Mouse (Mus musculus): Measurements from ENCODE around the gene Esp24. TPM values are rescaled to one million over a fixed set of nuclear protein-coding genes. Genes with fewer than 3 reads are reported as not detected.
"Not testable (repeated sequence)": the region's sequence is repeated elsewhere in the genome, so short reads cannot be mapped to it uniquely, and the experiment has no call there.

Gene Esp24
- total RNA-seq (2014; rRNA removed) (not detected in 2 replicates), polyA plus RNA-seq (2012; rRNA removed) (not detected in 2 replicates)

DNA sequence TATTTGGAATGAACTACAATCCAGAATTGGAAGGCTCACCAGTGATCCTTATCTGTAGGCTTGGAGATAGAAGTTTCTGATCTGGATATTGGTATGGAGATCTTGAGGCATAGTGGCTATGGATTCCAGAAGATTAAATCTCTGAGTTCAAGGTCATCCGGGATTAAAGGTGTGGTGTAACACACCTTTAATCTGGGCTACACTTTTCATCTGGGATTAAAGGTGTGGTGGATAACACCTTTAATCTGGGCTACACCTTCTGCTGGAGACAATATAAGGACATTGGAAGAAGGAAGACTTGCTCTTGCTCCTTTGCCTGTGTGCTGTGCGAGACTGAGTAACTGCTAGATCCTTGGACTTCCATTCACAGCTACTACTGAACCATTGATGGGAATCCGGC, at the start of gene Esp24:
Gene Esp24, plus strand, starts transcription at position 301 of the 400 bp plus-strand sequence.
- not testable (repeated sequence) for H3K4me1 ChIP-seq (ENCODE audit: control insufficient read depth, insufficient read depth, low read length); H3K79me2 ChIP-seq (ENCODE audit: control insufficient read depth, insufficient read depth, low read length); H3K27ac ChIP-seq (replicated peaks; ENCODE audit: insufficient read depth, low read depth, low read length); H3K36me3 ChIP-seq (ENCODE audit: control insufficient read depth, insufficient read depth, low read length); H3K27me3 ChIP-seq (ENCODE audit: control insufficient read depth, insufficient read depth, low read length); H3K4me3 ChIP-seq (ENCODE audit: insufficient read depth, low read depth, low read length); H3K9ac ChIP-seq (ENCODE audit: low read depth, low read length); DNase-seq (ENCODE audit: extremely low read depth, low read depth, low spot score)
- 74% methylated on average over 3 of the region's 3 CpGs for WGBS

DNA sequence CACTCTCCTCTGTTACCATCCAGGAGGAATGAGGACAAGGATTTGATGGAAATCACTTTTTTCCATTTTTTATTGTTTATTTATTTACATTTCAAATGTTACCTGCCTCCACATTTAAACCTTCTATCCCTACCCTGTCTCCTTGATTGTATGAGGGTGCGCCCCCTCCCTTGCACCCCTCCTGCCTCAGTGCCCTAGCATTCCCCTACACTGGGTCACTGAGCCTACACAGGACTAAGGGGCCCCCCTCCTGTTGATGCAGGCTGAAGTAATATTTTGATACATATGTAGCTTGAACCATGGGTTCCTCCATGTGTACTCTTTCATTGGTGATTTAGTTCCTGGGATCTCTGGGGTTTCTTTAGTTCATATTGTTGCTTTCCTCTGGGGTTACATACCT, 26.6 kb upstream of the Esp24 start:
- Histone ChIP-seq H3K27ac (replicated peaks; ENCODE audit: insufficient read depth, low read depth, low read length) (no peak overlapping the region), H3K36me3 (ENCODE audit: control insufficient read depth, insufficient read depth, low read length) (no peaks in the 10 kb centered on the region), H3K27me3 (ENCODE audit: control insufficient read depth, insufficient read depth, low read length) (no peaks in the 10 kb centered on the region), H3K4me1 (ENCODE audit: control insufficient read depth, insufficient read depth, low read length) (no peaks in the 10 kb centered on the region), H3K9ac (ENCODE audit: low read depth, low read length) (no peak overlapping the region), H3K4me3 (ENCODE audit: insufficient read depth, low read depth, low read length) (no peak overlapping the region), H3K79me2 (ENCODE audit: control insufficient read depth, insufficient read depth, low read length) (no peaks in the 10 kb centered on the region)
- WGBS, result 97% methylated on average over 1 of the region's 1 CpGs
- TF ChIP-seq CTCF (IDR thresholded peaks at IDR 0.05; ENCODE audit: low read depth, low read length) (no peak), POLR2A (IDR thresholded peaks at IDR 0.05; ENCODE audit: extremely low read depth, insufficient read depth, low read length) (no peak)
- no peak for DNase-seq (ENCODE audit: extremely low read depth, low read depth, low spot score)

GRCm38 (mm10) chr17:39010675-39011638, 25.5 kb upstream of the Esp24 start:
- 32% methylated on average over 30 of the region's 30 CpGs for WGBS
- H3K4me3 ChIP-seq (ENCODE audit: insufficient read depth, low read depth, low read length), result peak overlapping the region; percentile 21; the same call in 1 of the 2 replicates
- TF ChIP-seq CTCF (IDR thresholded peaks at IDR 0.05; ENCODE audit: low read depth, low read length), result no peak
- TF ChIP-seq POLR2A (IDR thresholded peaks at IDR 0.05; ENCODE audit: extremely low read depth, insufficient read depth, low read length), result no peak
- no peaks in the 10 kb centered on the region for H3K27me3 ChIP-seq (ENCODE audit: control insufficient read depth, insufficient read depth, low read length)
- no peak for DNase-seq (ENCODE audit: extremely low read depth, low read depth, low spot score)
- no peak overlapping the region for H3K27ac ChIP-seq (replicated peaks; ENCODE audit: insufficient read depth, low read depth, low read length)
- no peaks in the 10 kb centered on the region for H3K4me1 ChIP-seq (ENCODE audit: control insufficient read depth, insufficient read depth, low read length)
- no peaks in the 10 kb centered on the region for H3K36me3 ChIP-seq (ENCODE audit: control insufficient read depth, insufficient read depth, low read length)
- H3K79me2 ChIP-seq (ENCODE audit: control insufficient read depth, insufficient read depth, low read length), result no peaks in the 10 kb centered on the region
- H3K9ac ChIP-seq (ENCODE audit: low read depth, low read length), result no peak overlapping the region

DNA sequence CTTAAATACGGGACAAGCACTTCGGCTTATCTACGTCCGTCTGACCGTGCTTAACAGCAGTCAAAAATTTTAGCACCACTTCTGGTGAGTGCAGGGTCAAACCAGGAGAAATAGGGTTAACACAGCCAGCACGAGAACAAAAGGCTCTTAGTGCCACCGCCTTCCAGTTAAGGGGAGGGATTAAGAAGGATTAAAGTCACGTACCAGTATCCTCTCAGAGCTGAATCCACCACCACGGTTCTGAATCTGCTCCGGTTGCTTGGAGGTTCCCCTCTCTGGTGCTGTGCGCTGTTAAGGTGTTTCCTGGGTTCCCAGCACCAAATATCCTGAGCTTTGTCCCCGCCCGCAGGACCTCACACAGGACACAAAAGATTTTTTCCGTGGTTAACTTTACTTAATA, 19.3 kb upstream of the Esp24 start:
- H3K79me2 ChIP-seq (ENCODE audit: control insufficient read depth, insufficient read depth, low read length), result no peaks in the 10 kb centered on the region
- H3K36me3 ChIP-seq (ENCODE audit: control insufficient read depth, insufficient read depth, low read length), result no peaks in the 10 kb centered on the region
- H3K4me3 ChIP-seq (ENCODE audit: insufficient read depth, low read depth, low read length), result no peak overlapping the region
- TF ChIP-seq CTCF (IDR thresholded peaks at IDR 0.05; ENCODE audit: low read depth, low read length), result no peak
- no peak for TF ChIP-seq POLR2A (IDR thresholded peaks at IDR 0.05; ENCODE audit: extremely low read depth, insufficient read depth, low read length)
- H3K9ac ChIP-seq (ENCODE audit: low read depth, low read length), result no peak overlapping the region
- DNase-seq (ENCODE audit: extremely low read depth, low read depth, low spot score), result no peak
- H3K27ac ChIP-seq (replicated peaks; ENCODE audit: insufficient read depth, low read depth, low read length), result no peak overlapping the region
- no peaks in the 10 kb centered on the region for H3K27me3 ChIP-seq (ENCODE audit: control insufficient read depth, insufficient read depth, low read length)
- 61% methylated on average over 14 of the region's 14 CpGs for WGBS
- H3K4me1 ChIP-seq (ENCODE audit: control insufficient read depth, insufficient read depth, low read length), result no peaks in the 10 kb centered on the region

- Histone ChIP-seq H3K27me3 (ENCODE audit: control insufficient read depth, insufficient read depth, low read length) (no peaks in the 10 kb centered on the region), H3K4me3 (ENCODE audit: insufficient read depth, low read depth, low read length) (no peak within 1 kb of the TSS), H3K27ac (replicated peaks; ENCODE audit: insufficient read depth, low read depth, low read length) (no peak within 1 kb of the TSS), H3K79me2 (ENCODE audit: control insufficient read depth, insufficient read depth, low read length) (no peaks in the 10 kb centered on the region), H3K36me3 (ENCODE audit: control insufficient read depth, insufficient read depth, low read length) (no peaks in the 10 kb centered on the region), H3K9ac (ENCODE audit: low read depth, low read length) (no peak within 1 kb of the TSS), H3K4me1 (ENCODE audit: control insufficient read depth, insufficient read depth, low read length) (no peaks in the 10 kb centered on the region)
- no peak for DNase-seq (ENCODE audit: extremely low read depth, low read depth, low spot score)
- TF ChIP-seq CTCF (IDR thresholded peaks at IDR 0.05; ENCODE audit: low read depth, low read length) (no peak), POLR2A (IDR thresholded peaks at IDR 0.05; ENCODE audit: extremely low read depth, insufficient read depth, low read length) (no peak)
Measured at GRCm38 (mm10) chr17:39043241-39043640, 6.7 kb downstream of the Esp24 start, which contains the start of gene Gm21903. Gene Gm21903 (minus strand): TSS chr17:39043341.

GRCm38 (mm10) chr17:39063641-39064040, 27.1 kb downstream of the Esp24 start:
- TF ChIP-seq CTCF (IDR thresholded peaks at IDR 0.05; ENCODE audit: low read depth, low read length) (no peak), POLR2A (IDR thresholded peaks at IDR 0.05; ENCODE audit: extremely low read depth, insufficient read depth, low read length) (no peak)
- Histone ChIP-seq H3K4me3 (ENCODE audit: insufficient read depth, low read depth, low read length) (no peak overlapping the region), H3K79me2 (ENCODE audit: control insufficient read depth, insufficient read depth, low read length) (no peaks in the 10 kb centered on the region), H3K27ac (replicated peaks; ENCODE audit: insufficient read depth, low read depth, low read length) (no peak overlapping the region), H3K27me3 (ENCODE audit: control insufficient read depth, insufficient read depth, low read length) (no peaks in the 10 kb centered on the region), H3K4me1 (ENCODE audit: control insufficient read depth, insufficient read depth, low read length) (no peaks in the 10 kb centered on the region), H3K36me3 (ENCODE audit: control insufficient read depth, insufficient read depth, low read length) (no peaks in the 10 kb centered on the region), H3K9ac (ENCODE audit: low read depth, low read length) (no peak overlapping the region)
- DNase-seq (ENCODE audit: extremely low read depth, low read depth, low spot score), result no peak
